Mouse (Mus musculus) cerebellum, adult 8-10 months (tissue): ENCODE data around the gene Hsd17b11.
"Not testable (repeated sequence)": the region's sequence is repeated elsewhere in the genome, so short reads cannot be mapped to it uniquely, and the experiment has no call there.

ENCODE experiments used
- DNase-seq: peaks from one replicate; pipeline ENCODE4 v3.0.0; 2022

Gene Hsd17b11

GRCm38 (mm10) chr5:104035066-104035465, 13.3 kb upstream of the Hsd17b11 start:
- no peak for DNase-seq

GRCm38 (mm10) chr5:104032434-104033097, 10.8 kb upstream of the Hsd17b11 start:
- DNase-seq, result no peak

GRCm38 (mm10) chr5:104025245-104025854, 3.6 kb upstream of the Hsd17b11 start:
- no peak for DNase-seq

- DNase-seq, result no peak
Observed at GRCm38 (mm10) chr5:104024762-104025161, 3.0 kb upstream of the Hsd17b11 start.

GRCm38 (mm10) chr5:104024193-104024592, 2.5 kb upstream of the Hsd17b11 start:
- DNase-seq, result not testable (repeated sequence)

GRCm38 (mm10) chr5:104023289-104024020, 1.7 kb upstream of the Hsd17b11 start:
- DNase-seq, result no peak

- DNase-seq, result no peak
Observed at GRCm38 (mm10) chr5:104022558-104022957, 839 bp upstream of the Hsd17b11 start.

GRCm38 (mm10) chr5:104011419-104011818, 10.3 kb downstream of the Hsd17b11 start:
- no peak for DNase-seq

- no peak for DNase-seq
Observed at GRCm38 (mm10) chr5:104010261-104010660, 11.5 kb downstream of the Hsd17b11 start.

- DNase-seq, result no peak
Observed at GRCm38 (mm10) chr5:104009421-104009820, 12.3 kb downstream of the Hsd17b11 start.

GRCm38 (mm10) chr5:104007801-104008200, 13.9 kb downstream of the Hsd17b11 start:
- DNase-seq, result no peak

GRCm38 (mm10) chr5:104006811-104007210, 14.9 kb downstream of the Hsd17b11 start:
- no peak for DNase-seq

GRCm38 (mm10) chr5:104003955-104004354, 17.8 kb downstream of the Hsd17b11 start:
- DNase-seq, result no peak

- DNase-seq, result no peak
Observed at GRCm38 (mm10) chr5:104003256-104003931, 18.3 kb downstream of the Hsd17b11 start.

GRCm38 (mm10) chr5:104002549-104003255, 19.0 kb downstream of the Hsd17b11 start:
- DNase-seq, result no peak

- DNase-seq, result peak; percentile 79
Observed at GRCm38 (mm10) chr5:103999738-104000137, 22.0 kb downstream of the Hsd17b11 start.

GRCm38 (mm10) chr5:103998739-103999138, 23.0 kb downstream of the Hsd17b11 start:
- peak; percentile 69 for DNase-seq

GRCm38 (mm10) chr5:103995181-103995580, 26.5 kb downstream of the Hsd17b11 start:
- DNase-seq, result peak; percentile 17

- DNase-seq, result no peak
Observed at GRCm38 (mm10) chr5:103994669-103995068, 27.1 kb downstream of the Hsd17b11 start.

GRCm38 (mm10) chr5:103993601-103994000, 28.1 kb downstream of the Hsd17b11 start:
- DNase-seq, result no peak

- no peak for DNase-seq
Observed at GRCm38 (mm10) chr5:103992831-103993230, 28.9 kb downstream of the Hsd17b11 start.

GRCm38 (mm10) chr5:103980705-103981560, 40.8 kb downstream of the Hsd17b11 start:
- no peak for DNase-seq
